Mouse (Mus musculus) NIH3T3 (cell line): Measurements from ENCODE around the gene Fam19a4.
A peak's percentile ranks its signal among the peaks of the same experiment; 100 is the strongest.

Experiments used
- DNase-seq: peaks from one replicate; pipeline ENCODE4 v3.0.0-alpha.2; 2012; ENCODE audit warnings: low read depth

Gene Fam19a4

DNA sequence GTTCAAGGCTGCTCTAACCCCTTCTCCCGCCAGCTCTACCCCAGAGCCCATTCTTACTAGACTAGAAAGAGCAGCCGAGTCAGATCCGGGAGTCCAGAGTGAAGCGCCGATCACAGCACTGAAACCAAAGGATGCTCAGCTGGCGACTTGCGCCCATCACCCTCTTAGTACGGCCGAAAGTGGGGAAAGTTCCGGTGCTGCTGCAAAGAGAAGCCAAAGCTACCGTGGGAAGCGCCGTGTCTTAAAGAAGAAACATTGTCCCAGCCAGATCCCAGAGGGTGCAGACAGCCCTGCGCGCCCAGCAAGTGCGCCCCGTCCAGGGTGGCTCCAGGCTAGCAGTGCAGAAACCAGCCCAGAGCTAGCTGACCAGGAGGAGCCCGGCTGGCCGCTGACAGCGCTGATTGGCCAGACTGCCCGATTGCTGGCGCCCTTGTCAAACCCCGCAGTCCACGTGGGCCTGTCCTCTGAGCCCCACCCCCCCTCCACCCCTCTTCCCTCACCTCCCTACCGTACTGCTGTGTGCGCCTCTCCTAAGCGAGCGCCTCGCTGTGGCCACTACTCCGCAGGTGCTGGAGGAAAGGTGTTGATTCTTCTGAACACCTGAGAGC is at the start of gene Fam19a4:
TSS of gene Fam19a4 (minus strand) at position 340 of the 608 bp plus-strand sequence.
- no peak for DNase-seq

DNA sequence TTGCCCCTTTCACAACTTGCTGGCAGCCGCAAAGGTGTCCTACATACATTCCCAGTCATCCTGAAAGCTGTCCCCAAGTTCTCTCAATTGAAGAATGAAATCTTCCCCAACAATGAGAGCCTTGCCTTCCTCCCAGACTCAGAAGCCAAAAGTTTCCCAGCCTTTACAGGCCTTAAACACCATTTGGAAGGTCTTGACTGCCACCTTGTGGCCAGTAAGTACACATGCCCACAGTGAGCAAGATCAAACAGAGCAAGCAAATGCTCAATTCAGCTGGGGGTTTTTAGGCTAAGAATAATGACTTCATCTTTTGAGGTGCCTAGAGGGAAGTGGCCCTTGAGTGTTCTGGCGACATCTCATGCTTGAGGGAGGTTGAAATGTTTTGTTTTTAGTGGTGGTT is 46.6 kb upstream of the Fam19a4 start:
- peak; percentile 90 for DNase-seq

DNA sequence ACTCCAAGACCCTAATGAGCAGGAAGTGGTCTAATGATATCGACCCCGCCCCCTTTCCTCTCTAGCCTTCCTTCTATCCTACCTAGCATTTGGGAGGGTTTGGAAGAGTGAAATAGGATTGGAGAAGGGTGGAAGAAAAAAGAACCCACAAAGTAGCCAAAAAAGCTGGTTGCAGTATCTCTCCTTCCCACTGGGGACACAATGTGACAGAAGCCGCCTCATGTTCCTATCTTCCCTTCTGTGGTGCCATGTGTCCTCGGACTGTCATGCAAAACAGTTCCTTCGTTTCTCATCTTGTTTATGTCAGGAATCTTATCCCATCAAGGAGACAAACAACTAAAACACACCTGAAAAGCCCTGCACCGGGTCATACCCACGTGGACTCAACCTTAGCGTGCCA is 45.9 kb upstream of the Fam19a4 start:
- no peak for DNase-seq

DNA sequence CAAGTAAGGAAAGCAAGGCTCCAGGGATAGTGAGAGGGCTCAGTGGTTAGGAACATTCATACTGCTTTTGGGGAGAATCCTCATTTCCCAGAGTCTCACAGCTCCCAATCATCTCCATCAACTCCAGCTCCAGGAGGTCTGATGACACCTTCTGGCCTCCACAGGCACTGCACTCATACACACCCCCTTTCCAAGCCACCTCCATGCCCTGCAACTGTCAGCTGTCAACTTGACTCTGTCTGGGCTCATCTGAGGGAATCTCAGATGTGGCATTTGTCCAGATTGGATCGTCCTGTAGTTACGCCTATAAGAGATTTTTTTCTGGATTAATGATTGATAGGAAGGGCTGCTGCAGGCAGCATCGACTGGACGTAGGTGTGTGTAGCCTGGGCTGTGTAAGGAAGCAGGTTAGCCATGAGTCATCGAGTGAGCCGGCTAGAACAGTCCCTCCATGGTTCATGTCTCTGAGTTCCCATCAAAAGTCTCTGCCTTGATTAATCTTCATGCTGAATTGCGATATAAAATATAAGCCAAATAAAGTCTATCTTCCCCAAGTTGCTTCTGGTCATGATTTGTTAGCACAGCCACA is 44.1 kb upstream of the Fam19a4 start:
- no peak for DNase-seq

DNA sequence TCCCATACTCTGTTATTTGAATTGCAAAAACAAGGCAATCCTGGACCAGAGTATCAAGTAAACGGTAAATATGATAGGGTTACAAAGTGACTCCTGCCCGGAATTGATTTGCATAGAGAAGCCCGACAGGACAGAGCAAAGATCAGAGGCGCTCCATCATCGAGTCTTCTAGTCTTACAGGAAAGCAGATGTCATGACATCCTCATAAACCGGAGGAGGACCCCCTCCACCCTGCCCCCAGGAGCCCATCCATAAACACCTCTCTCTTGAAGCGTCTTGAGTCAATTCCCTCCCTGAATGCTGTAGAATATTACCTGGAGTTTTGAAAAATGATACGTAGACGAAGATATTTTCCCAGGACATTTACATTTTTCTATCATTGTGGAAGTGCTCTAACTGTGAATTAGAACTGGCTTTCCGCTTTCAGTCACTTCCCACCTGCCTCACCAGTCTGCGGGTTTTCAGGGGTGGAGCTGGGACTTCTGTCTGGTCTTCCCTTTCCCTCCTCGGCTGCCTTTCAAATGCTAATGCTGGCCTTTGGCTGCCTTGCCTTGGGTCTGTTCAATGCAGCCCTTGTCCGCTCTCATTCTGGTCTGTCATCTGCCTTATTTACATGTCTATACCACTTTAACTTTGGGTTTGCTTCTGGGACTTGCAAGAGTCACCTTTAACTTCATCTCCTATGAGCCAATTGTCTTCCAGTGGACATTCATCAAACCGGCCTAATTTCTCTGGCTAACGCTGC is 41.9 kb upstream of the Fam19a4 start:
- DNase-seq = no peak

DNA sequence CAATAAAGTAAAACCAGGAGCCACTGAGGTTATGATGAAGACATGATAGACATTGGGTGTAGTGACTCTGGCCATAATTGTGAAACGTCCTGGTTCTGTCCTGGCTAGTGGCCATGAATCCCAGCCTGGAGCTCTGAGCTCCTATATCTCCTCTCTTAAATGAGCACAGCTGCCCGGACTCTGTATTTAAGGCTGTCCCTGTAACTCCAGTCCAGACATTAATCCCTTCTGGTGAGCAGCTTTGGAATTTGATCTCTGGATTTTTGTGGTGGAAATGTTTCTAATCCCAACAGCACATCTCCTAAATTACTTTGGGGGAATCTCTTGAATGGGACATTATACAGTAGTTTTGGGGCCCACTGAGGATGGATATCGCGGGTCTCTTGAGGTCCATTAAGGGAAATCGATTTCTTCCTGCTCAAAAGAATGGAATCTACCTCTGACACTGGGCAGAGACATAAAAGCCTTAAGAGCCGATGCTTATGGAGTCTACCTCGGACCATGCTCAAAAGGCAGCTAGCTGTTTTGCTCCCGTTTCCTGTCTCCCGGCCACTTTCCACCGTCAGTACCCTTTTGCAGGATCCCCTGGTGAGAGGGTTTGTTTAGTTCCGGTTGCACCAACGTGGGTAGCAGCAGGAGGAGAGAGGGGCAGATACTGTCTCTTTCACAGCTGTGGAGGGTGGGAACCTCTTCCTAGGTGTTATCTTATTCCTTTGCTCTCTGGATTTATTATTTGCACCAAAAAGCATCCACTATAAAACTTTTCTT is 41.2 kb upstream of the Fam19a4 start:
- no peak for DNase-seq

DNA sequence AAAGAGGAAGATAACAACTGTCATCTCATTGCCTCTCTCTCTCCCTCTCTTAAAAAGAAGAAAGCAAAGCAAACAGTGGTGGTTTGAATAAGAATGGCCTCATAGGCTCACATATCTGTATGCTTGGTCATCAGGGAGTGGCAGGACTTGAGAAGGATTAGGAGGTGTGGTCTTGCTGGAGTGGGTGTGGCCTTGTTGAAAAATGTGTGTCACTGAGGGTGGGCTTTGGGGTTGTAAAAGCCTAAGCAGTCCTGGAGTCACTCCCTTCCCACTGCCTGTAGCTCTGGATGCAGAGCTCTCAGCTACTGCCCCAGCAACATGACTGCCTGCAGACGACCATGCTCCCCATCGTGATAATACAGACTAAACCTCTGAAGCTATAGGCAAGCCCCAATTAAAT is 22.1 kb upstream of the Fam19a4 start:
- no peak for DNase-seq

DNA sequence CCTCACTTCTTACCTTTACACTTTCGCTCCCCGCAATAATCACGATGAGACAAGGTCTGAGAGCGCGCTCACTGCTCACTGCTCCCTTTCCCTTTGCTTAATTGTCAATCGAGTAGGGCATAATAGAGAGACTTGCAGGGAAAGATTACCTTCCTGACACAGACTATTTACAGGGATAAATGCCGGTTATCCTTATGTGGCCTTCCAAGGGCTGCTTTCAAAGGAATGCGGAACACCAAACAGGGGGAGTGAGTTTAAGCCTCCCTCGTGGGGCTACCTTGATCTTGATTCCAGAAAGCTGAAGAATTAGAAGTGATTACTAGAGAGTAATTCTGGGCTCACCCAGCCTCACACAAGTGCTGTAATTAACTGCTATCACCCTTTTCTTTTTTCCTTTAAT is 19.8 kb upstream of the Fam19a4 start:
- DNase-seq = no peak

DNA sequence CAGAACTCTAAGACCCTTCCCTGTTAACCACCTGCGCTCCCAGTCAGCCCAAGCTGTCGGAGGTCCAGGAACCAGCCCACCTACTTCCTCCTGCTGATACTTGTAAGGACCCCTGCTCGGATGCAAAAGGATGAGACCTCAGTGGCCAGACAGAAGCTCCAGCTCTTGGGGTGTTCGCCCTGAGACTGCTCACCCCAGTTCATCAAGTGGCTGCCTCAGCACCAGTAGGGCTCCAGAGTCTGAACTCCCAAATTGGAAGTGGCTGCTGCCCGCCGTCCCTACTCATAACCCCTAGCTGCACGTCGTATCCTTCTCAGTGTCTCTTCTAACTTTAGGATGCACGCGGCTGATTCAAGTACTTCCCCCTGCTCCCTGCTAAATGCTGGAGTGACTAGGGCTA is 614 bp downstream of the Fam19a4 start:
- no peak for DNase-seq

DNA sequence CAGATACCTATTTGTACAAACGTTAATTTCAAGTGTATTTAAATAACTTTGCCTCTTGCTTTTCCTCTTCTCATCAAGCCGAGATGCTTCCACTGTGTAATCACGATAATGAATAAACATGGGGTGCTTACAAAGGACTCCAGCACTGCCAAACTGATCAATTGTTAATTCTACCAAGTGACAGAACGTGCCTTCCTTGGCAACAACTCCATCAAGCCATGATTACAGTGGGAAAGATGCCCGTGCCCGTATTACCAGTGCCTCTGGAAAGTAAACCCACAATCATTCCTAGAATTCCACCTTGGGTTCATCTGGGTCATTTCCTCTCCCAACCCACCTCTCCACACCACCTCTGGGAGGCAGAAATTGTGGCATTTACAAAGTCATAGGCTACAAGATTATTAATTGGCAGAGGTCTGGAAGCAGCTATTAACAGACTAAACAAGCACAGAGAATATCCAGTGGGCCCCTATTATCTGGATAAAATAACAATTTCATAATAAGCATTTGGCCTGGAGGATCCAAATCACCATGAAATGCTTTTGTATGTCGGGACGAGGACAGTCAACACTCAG is 7.9 kb downstream of the Fam19a4 start:
- no peak for DNase-seq

DNA sequence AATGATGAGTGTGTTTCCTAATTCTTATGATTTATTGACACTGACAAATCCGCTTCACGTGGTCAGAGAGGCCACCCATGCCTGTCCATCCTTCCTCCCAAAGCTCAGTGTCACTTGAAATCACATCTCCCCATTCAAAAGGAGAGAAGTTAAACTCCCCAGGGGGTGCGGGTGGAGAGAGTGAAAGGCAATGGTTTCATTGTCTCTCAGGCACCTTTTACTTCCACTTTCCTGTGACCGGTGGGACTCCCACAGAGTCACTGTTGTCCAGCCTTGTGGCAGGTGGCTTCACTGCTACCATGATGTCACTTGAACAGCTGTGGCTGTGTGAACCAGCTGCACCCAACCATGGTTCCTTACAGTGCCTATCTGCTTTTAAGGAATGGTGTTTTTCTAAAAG is 11.8 kb downstream of the Fam19a4 start:
- DNase-seq = no peak

DNA sequence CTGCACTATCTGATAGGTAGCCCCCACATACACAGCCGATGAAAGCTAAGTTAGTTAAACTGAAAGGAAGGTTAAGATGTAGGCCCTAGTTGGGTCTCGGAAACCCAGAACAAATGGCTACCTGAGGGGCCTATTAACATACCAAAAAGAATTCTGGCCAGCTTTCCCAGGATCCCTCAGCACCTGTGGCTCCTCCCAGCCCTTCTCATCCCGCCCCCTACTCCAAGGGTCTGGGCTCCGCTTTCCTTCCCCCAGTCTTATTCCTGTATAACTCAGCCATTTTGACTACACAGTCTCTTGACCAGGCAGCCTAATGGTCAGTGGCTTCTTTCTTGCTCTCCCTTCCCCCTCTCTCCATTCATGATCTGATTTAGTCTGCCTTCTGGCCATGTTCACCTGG is 13.7 kb downstream of the Fam19a4 start:
- no peak for DNase-seq

DNA sequence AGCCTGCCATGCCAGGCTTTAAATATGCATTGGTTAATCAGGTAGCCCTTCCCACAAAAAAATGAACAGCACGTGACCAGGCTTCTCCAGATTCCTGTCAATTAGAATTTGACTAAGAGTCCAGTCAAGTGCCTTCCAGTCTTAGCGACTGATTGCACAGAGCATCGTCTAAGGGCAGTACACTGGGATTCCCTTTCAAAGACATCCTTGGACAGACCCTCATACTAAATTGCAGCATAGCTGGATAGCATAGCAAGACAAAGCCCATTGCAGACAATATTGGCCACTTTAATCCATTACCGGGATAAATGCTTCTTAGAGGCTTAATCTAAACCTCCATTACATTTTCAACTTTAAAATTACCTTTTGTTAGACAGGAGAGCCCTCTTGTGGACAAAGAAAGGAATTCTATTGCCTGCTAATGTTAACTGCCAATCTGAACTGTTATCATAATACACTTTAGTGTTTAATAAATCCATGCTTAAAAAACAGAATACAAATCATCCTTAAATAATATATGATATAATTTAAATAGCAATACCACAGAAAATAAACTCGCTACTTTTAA is 33.0 kb downstream of the Fam19a4 start:
- peak; percentile 68 for DNase-seq

DNA sequence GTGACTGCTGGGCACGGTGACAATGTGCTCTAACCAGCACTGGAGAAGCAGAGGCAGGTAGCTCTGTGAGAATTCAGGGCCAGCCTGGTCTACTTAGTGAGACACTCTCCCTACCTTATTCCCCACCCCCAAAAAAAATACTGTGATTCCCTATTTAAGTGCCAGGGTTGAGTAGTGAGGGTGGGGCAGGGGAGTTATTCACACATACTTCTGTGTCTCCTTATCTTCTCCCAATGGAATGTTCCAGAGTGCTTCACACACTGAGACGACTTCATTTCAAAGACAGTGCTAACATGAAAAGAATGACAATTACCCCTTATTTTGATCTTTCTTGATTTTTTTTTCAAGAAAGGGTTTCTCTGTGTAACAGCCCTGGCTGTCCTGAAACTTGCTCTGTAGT is 40.9 kb downstream of the Fam19a4 start:
- DNase-seq = no peak

DNA sequence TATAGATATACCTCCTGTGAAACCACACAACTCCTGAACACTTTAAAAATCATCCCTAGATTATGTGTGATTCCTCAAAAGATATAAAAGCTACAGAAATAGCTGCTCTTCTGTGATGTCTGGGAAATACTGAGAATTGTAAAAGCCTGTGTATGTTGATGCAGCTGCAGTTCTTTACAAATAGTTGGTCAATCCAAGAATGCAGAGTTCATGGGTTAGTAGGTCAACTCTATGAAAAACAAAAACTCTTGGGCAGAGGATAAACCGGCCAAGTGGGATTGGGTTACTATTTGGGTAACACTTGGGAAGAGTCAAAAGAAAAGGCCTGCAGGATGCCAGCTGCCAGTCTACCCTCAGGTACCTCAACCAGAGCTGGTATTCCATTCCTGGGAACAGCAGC is 43.5 kb downstream of the Fam19a4 start:
- DNase-seq = no peak

DNA sequence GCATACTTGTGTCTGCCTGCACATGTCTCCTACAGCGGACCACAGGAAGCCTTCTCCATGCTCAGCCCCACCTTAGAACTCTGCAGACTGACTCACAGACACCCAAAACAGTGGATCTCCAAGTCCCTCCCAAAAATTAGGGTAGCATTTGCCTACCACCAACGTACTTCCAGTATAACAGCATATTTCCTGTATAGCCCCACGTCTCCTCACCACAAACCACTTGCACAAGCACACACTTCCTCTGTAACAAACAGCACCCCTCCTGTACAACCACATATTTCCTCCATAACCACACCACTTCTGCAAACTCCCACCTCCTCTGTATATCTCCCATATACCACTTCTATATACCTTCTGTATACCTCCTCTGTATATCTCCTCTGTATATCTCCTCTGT is 44.2 kb downstream of the Fam19a4 start:
- no peak for DNase-seq

DNA sequence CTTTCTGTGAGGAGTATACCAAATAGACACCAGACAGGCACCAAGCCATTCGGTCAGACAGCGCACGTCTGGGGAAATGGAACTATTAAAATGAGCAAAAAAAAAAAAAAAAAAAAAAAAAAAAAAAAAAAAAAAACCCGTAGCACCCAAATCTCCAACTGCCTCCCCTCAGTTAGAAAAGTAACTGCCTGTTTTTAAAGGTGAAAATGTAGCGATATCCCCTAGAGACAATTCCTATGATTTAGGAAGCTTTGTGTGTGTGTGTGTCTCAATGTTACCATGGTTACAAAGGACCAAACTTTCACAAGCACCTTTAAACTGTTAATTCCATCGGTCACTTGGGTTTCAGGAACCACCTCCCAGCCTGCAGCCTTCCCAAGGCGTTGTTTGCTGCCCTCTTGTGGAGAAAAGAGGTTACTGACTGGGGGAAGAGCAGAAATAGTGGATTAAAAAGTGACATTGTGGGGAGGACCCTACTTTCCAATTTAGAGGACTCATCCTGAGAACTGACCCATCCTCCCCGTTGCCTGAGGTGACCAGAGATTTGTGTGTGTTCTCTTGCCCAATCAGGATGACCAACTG is 53.6 kb downstream of the Fam19a4 start:
- peak; percentile 83 for DNase-seq

DNA sequence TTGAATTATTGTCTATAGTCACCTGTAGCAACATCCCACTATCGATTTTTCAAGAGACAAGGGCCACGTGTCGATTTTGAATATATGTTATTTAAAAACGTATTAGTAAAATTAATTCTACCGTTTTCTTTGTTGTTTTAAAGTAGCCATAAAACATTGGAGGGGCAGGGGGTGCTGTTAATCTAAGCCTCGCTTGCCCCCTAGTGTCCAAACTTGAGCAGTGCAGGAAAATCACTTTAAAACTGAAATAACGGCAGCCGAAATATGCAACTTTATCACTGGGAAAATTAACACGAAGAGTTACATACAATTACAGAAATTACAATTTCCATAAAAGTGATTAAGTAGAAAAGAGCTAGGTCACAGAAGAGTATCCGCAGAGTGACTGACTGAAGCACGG is 55.2 kb downstream of the Fam19a4 start:
- peak; percentile 76 for DNase-seq

DNA sequence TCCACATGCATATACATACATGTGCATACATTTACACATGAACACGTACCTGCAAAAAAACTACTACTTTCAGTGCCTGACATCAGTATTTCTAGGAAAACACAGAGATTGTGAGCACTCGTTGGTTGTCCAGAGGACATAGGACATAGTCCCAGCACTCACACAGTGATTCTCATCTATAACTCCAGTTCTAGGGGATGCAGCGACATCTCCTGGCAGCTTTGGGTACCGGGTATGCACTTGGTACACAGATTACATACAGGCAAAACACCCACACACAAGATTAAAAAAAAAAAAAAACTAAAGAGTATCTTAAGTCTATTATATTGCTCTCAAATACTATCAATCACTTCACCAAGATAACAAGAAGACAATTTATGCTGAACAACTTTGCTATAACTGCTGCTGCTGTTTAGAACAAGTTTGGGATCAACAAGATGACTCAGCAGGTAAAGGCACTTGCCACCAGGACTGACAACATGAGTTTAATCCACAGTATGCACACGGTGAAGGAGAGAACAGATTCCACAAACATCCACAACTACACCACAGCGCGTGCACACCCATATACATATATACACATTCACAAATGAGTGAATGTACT is 64.6 kb downstream of the Fam19a4 start:
- no peak for DNase-seq

DNA sequence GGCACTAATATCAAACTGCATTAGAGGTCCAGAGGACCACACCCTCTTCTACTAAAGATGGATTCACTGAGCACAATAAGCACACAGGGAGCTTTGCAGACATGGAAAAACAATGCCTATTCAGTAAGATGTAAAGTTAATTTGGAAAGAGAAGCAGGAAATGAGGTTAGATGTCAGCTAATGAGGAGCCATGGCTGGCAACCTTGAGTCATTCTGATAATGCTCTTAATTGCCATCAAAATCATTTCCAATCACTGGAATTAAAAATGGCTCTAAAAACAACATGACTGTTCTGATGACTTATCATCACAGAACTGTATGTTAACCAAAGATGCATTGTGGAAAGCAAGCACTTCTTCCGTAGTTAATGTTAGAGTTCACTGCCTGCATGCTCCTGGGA is 68.5 kb downstream of the Fam19a4 start:
- no peak for DNase-seq

DNA sequence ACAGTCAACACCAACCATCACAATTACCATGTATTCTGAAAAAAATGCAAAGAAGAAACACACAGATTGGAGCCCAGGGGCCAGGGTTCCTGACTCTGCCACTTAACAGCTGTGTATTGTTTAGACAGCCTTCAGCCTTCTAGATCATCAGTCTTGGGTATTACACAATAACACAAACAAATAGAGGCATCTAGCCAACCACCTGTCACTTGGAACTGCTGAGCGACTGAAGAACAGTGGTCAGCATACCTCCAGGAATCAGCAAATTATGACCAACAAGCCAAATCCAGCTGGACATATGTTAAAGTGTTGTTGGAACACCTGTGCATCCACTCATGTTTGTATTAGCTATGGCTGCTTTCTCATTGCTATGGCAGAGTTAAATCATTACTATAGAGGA is 82.7 kb downstream of the Fam19a4 start:
- no peak for DNase-seq
